Mouse (Mus musculus) brain, embryonic 18.5 days (tissue): Measurements from ENCODE around the gene P3h3.
A peak's percentile ranks its signal among the peaks of the same experiment; 100 is the strongest.

Source experiments
- DNase-seq: peaks from one replicate; pipeline ENCODE4 v3.0.0-alpha.2; 2012; ENCODE audit warnings: low read depth, low spot score

The P3h3 gene

GRCm38 (mm10) chr6:124865766-124866362 is 8.3 kb upstream of the P3h3 start:
- DNase-seq: no peak

- no peak for DNase-seq
Measured at GRCm38 (mm10) chr6:124863658-124864298, 6.2 kb upstream of the P3h3 start, which contains the start of gene Gpr162. Gpr162 (minus strand) TSS chr6:124863983.

GRCm38 (mm10) chr6:124863125-124863657 is 5.6 kb upstream of the P3h3 start:
- DNase-seq: no peak

GRCm38 (mm10) chr6:124862406-124863124 is 5.0 kb upstream of the P3h3 start:
- DNase-seq: no peak

GRCm38 (mm10) chr6:124861802-124862201 is 4.2 kb upstream of the P3h3 start:
- no peak for DNase-seq

- no peak for DNase-seq
Measured at GRCm38 (mm10) chr6:124861266-124861665, 3.7 kb upstream of the P3h3 start.

- no peak for DNase-seq
Measured at GRCm38 (mm10) chr6:124860511-124860910, 3.0 kb upstream of the P3h3 start.

- DNase-seq: no peak
Measured at GRCm38 (mm10) chr6:124859725-124860124, 2.2 kb upstream of the P3h3 start.

GRCm38 (mm10) chr6:124858561-124859318 is 1.2 kb upstream of the P3h3 start:
- no peak for DNase-seq

- no peak for DNase-seq
Measured at GRCm38 (mm10) chr6:124857840-124858530, 433 bp upstream of the P3h3 start.

- no peak for DNase-seq
Measured at GRCm38 (mm10) chr6:124856321-124856720, 1.2 kb downstream of the P3h3 start.

GRCm38 (mm10) chr6:124854647-124855046 is 2.9 kb downstream of the P3h3 start:
- no peak for DNase-seq

- no peak for DNase-seq
Measured at GRCm38 (mm10) chr6:124850535-124850934, 7.0 kb downstream of the P3h3 start.

- peak; percentile 80 for DNase-seq
Measured at GRCm38 (mm10) chr6:124847305-124847704, 10.2 kb downstream of the P3h3 start.

- no peak for DNase-seq
Measured at GRCm38 (mm10) chr6:124840241-124841167, 17.0 kb downstream of the P3h3 start, which contains the start of gene Gnb3. Gnb3 (minus strand) TSS chr6:124840275.

- DNase-seq: no peak
Measured at GRCm38 (mm10) chr6:124839805-124840204, 17.7 kb downstream of the P3h3 start.

GRCm38 (mm10) chr6:124836411-124836810 is 21.1 kb downstream of the P3h3 start:
- no peak for DNase-seq

- DNase-seq: no peak
Measured at GRCm38 (mm10) chr6:124835531-124835930, 22.0 kb downstream of the P3h3 start.

GRCm38 (mm10) chr6:124834512-124835081 is 23.0 kb downstream of the P3h3 start:
- no peak for DNase-seq

GRCm38 (mm10) chr6:124831649-124832048 is 25.9 kb downstream of the P3h3 start:
- DNase-seq: no peak
